Mouse (Mus musculus): ENCODE measurements around the gene Aifm1.

Aifm1 gene

DNA sequence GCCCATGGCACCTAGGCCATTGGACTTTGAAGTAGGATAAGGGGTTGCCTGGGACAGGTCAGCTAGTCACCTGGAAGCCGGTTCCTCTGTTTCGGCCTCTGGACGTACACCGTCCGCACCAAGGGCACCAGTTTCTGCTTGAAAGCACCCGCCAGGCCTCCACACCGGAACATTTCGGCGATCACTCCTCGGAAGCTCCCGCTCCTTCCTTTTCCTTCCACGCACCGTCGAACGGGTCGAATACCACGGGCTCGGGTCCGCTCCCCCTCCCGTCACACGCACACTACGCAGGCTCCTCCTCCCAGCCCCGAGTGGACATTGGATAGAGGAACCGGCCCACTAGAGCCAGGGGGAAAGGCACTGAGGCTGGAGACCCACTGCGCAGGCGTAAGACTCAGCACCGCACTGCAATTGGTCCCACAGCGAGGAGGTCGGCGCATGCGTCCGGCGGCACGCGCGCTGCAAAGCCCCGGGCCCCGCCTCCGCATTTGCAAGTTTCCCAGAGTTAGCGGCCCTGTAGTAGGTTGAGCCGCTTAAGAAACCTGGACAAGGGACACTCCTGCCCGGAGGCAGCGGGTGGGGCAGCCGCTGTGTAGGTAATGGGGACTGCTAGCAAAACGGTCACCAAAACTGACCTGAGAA, at the start of gene Aifm1:
Gene Aifm1 (minus strand): TSS at position 398 of the 642 bp plus-strand sequence.
- peak; percentile 71 for DNase-seq (ENCODE audit: low read depth, low spot score)

DNA sequence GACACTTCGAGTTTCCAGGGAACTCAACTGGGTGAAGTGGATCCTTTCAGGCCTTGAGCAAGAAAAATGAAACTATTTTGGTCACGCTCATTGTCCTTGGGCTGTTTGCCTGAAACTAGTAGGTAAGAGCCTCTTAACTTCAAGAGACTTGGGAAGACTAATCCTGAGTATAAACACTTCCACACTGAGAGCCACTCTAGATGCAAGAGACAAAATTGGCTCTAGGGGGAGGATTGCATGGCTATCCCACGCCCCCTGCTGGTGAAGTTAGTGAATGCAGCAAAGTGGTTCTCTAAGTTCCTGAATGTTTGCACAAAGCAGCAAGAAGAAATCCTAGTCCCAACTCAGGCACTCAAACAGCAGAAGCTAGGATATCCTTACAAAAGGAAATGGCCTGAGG, 18.8 kb upstream of the Aifm1 start:
- no peak for DNase-seq (ENCODE audit: low read depth, low spot score)

DNA sequence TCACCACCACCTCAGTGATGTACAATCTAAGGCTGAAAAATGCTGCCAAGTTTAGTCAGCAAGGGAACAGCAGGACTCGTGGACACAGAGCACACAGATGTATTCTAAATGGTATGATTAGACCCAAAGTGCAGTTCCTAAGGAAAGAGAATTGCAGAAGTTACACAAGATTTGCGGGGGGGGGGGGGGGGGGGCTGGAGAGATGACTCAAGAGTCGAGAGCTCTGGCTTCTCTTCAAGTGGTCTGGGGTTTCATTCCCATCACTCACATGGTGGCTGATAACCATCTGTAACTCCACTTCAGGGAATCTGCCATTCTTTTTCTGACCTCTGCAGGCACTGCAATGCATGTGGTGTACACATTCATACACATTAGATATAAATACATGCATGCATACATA, 13.1 kb upstream of the Aifm1 start:
- no peak for DNase-seq (ENCODE audit: low read depth, low spot score)

DNA sequence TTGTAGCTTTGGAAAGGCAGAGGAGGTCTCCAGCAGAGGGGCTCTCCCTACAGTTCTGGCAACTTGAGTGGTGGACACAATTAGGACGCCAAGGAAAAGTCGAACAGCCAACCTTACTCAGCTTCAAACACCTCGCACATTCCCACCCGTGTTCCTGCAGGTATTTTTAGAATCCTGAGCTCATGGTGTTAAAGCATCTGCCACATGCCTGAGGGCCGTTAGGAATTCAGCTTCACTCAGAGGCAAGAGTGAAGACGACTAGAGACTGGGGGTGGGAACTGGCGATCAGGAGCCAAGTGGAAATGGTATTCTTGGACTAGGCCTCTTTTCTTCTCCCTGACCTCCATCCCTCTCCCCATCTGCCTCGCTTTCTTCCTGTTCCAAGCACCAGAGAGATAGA, 12.5 kb upstream of the Aifm1 start:
- no peak for DNase-seq (ENCODE audit: low read depth, low spot score)

DNA sequence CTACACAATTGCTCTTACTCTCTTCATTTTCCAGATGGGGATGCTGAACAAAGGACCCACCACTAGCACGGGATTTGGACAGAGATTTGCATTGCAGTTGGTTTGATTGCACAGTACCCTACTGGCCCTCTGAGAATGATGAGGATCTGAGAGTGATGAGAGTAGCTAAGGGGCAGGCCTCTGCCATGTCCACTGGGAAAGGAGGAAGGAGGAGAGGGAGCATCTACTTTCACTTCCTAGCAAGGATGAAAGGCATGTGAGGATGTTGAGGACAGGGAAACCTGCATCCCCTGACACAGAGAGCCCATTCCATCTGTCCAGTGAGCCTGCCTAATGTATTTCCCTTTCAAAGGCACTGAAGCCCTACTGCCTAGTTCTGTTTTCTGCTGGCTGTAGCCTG, 12.0 kb upstream of the Aifm1 start:
- no peak for DNase-seq (ENCODE audit: low read depth, low spot score)

DNA sequence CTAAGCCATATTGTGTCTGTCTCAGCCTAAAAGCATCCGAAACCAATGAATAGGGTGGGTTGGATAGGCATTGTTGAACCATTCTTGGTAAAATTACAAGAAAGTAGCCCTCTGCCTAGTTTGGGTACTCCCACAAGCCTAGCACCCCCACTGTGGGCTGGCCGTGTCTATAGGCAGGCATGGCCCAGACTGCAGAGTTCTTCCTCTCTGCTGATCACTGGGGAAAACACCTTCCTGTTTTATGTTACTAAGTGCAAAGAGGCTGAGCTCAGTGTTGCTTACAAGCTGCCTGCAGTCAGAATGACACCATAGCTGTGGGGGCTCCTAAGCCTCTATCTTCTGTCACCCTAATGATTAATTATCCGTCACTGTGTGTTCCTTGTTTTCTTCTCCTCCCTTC, 10.1 kb upstream of the Aifm1 start:
- DNase-seq (ENCODE audit: low read depth, low spot score): no peak

DNA sequence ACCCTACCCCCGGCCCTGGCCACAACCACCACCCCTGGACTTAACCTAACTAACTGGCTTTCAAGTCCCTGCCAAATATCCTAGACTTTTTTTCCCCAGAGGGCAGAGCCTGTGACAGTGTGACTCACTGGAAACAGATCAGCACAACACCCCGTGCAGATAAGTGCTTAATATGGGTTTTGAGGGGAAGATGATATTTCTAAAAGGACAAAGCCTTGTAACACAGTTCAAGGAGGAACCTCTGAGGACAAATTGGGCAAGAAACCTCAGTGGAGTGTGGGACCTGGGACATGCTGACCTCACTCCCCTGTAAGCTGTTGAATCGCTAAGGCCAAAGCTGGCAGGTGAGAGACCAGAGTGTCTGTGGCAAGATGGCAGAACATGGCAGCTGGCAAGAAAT, 8.3 kb upstream of the Aifm1 start:
- no peak for DNase-seq (ENCODE audit: low read depth, low spot score)

DNA sequence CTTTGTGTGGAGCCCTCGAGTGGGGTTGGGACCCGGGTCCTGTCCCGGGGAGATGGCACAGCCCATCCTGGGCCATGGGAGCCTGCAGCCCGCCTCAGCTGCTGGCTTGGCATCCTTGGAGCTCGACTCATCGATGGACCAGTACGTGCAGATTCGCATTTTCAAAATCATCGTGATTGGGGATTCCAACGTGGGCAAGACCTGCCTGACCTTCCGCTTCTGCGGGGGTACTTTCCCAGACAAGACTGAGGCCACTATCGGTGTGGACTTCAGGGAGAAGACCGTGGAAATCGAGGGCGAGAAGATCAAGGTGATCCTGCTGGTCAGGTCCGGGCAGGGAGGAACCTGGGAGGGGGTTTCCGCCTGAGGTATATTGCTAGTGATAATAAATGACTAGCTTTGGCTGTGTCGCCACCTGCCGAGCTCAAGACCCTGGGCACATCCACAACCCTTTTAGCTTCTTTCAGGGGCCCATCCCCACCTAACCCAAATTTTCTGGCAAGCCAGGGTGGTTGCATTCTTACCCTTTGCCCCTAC, 6.3 kb upstream of the Aifm1 start:
- no peak for DNase-seq (ENCODE audit: low read depth, low spot score)

DNA sequence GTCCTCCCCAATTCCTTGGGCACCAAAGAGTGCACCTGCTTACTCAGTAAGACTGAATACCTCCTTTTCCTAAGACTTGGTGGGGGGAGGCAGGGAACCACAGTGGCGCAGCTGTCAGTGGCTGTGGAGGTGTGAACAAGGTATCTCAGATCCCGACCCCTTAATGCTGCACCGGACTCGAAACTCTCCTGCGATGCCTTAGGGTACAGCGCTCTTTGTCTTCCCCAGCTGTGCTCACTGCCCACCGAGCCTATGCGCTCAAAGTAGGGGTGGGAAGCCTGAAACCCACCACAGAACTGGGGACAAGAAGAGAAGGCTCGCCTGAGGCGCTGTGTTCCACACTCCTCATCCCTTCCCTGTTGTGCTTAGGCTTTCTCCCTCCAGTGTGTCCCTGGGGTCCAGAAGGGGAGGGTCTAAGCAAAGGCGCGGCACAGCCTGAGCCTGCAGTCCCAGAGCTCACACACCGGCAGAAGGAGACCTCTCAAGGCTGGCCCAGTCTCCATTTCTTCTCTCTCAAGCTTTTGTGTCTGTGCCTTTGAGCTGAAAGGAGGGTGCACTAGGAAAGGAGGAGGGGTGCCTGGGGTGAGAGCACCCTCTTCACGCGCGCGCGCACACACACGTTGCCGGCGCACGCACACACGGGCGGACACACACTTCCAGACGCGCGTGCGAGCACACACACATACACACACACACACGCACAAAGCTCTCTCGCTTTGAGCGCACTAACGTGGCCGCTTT, 5.6 kb upstream of the Aifm1 start, which contains the start of gene Rab33a:
Gene Rab33a (plus strand): TSS at position 478 of the 741 bp plus-strand sequence.
- DNase-seq (ENCODE audit: low read depth, low spot score): no peak

DNA sequence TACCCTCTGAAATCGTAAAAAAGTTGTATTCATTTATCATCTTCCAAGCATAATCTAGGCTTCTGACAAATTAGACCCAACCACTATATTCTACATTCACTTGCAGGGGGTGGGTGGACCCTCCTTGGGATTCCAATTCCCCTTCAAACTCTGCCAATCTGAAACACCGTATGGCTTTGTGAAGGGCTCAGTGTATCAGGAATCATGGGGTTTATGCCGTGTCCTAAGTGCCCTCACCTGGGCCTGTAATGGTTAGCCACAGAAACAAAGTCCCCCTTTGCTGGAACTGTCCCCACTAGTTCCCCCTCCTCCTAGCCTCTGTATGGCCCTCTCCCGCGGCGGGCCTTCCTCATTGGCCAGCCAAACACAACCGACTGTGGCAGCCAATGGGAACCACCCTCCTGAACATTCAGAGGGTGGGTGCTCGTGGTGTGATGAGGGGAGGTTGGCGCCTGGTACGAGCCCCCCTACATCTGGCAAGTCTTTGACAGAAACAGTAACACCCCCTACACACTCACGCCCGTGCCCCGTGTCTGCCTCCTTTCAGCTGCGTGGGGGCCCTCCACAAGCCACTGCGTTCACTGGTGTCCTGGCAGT, 4.9 kb upstream of the Aifm1 start:
- DNase-seq (ENCODE audit: low read depth, low spot score): no peak

DNA sequence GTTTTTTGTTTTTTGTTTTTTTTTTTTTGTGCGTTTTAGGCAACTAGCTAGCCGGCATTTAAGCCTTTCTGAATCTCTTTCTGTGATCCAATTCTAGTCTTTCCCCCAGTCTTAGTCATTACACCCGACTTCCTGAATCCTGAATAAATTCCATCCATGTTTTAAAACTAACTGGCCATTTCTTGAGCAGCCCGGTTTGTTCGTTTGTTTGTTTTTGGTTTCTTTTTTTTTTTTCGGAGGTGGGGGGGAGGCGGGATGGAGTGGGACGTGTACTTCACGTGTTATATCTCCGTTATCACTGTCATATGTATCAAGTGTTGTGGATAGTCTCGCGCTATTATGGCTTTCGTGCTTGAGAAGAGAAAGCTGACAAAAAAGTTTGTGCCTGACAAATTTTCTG, 461 bp upstream of the Aifm1 start:
- DNase-seq (ENCODE audit: low read depth, low spot score): no peak

DNA sequence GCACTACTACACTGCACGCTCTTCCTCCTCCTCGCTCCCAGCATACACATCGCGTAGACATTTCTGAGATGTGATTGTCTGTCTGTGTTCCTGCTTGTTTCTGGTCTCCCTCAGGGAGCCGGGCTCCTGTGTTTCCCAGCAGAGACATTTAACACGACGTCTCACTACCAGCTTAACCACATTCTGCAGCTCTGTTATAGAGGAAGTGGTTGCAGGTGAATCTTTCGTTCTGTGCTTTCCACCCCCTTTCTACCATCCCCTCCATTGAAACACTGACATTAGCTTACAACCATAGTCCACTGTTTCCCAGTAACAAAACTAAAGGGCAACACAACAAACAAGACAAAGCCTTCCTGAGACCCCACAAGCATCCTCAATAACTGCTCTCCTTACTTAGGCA, 19.6 kb downstream of the Aifm1 start:
- no peak for DNase-seq (ENCODE audit: low read depth, low spot score)

DNA sequence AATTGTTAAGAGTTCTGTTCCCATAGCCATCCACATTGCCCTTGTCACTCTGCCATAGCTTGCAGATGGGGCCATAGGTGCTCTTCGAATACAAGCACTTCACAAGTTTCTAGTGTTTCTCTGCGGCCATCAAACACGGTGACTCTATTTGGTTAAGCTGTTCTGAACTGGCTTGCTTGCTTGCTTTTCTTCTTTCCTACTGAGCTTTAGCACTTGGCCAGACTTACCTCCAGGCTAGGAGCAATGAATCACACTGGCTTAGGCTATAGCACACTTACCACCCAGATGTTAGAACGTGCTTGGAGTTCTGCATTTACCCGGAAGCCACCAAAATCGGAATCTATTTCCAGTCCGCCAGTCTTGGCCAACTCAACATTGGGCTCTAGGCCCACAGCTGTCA, 31.7 kb downstream of the Aifm1 start:
- no peak for DNase-seq (ENCODE audit: low read depth, low spot score)

DNA sequence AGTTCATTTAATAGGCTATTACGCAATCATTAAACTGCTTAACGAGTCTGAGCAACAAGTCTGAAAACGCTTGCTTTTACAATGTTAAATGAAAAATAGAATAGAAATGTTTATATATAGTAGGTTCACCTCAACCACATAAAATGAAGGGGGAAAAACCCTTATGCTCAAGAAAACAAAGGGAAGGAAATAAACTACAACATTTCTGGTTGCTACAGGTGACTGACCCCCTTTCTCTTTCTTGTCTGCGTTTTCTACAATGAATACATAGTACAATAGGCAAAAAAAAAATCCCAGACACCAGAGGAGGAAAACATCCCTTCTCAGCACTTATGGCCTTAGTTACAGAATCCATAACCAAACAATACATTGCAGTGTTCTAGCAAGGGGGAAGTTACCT, 32.3 kb downstream of the Aifm1 start:
- no peak for DNase-seq (ENCODE audit: low read depth, low spot score)

DNA sequence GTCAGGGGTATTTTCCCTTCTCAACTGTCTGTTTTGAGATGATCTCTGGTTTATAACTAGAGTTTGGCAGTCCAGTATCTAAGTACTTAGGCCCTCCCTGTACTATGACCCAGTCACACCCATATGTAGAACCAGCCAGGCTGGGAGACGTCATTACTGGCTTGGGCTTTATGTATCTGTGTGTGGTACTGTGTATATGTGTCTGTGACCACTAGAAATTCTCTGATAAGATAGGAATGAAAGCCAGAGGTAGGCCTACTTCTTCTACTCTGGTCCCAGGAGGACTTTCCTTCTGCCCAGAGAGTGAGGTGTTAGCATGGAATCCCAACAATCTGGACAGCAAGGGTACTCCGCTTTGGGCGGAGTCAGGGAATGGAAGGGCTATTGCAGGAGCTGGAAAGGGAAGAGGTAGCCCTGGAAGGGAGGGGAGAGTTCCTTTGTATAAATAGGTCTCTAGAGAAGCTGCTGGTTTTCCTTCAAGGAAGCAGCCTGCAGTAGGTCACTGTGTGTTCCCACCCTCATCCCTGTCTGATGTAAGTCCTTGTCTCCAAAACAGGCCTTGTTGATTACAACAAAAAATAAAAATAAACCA, 45.9 kb downstream of the Aifm1 start:
- no peak for DNase-seq (ENCODE audit: low read depth, low spot score)

DNA sequence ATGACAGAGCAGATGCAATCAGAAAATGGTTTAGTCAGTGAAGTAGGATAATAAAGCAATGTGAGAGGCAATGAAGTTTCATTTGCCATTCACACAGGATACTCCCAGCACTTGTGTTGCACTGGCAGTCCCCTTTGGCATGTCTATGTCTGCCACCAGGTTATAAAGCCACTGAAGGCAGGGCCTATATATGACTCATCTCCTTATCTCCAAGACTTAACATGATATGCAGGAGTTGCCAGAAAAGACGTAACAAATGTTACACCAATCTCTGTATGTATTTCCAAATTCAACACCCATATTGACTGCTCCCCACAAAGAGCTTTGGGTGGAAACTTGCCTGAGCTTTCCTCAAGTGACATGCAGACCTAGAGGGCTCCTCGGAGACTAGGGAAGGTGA, 47.2 kb downstream of the Aifm1 start:
- no peak for DNase-seq (ENCODE audit: low read depth, low spot score)

DNA sequence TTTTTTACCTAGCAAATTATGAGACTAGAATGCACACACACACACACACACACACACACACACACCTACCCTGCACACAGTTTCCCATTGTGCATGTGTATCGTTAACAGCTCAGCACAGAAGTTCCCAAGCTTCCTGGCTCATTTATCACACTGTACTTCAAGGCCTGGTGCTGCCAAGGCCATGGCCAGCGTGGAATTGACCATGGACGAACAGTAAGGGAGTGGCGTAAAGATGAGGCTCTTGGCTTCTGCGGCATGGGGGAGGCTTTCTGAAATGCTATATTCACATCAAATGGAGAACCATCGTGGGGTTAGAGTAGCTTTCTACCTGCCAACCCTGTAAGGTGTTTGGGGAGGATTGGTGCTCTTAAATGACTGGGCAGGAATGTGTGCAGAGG, 48.9 kb downstream of the Aifm1 start:
- no peak for DNase-seq (ENCODE audit: low read depth, low spot score)

DNA sequence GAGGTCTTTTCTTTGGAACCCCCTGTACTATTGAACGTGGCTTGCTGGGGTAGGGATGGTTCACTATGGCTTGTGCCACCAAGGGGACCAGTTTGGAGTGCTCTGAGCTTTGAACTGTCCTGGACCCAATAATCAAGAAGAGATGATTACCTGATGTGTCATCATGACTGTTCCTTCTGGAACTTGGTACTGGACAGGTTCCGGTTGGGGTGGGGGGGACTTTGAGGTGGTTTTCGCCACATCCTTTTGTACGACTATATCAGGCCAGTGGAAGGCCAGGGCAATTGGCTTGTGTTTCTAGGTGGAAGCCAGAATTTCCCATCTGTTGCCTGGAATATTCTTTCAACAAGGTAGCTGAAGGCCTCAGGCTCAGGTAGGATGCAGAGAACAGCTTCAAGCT, 49.7 kb downstream of the Aifm1 start:
- no peak for DNase-seq (ENCODE audit: low read depth, low spot score)

DNA sequence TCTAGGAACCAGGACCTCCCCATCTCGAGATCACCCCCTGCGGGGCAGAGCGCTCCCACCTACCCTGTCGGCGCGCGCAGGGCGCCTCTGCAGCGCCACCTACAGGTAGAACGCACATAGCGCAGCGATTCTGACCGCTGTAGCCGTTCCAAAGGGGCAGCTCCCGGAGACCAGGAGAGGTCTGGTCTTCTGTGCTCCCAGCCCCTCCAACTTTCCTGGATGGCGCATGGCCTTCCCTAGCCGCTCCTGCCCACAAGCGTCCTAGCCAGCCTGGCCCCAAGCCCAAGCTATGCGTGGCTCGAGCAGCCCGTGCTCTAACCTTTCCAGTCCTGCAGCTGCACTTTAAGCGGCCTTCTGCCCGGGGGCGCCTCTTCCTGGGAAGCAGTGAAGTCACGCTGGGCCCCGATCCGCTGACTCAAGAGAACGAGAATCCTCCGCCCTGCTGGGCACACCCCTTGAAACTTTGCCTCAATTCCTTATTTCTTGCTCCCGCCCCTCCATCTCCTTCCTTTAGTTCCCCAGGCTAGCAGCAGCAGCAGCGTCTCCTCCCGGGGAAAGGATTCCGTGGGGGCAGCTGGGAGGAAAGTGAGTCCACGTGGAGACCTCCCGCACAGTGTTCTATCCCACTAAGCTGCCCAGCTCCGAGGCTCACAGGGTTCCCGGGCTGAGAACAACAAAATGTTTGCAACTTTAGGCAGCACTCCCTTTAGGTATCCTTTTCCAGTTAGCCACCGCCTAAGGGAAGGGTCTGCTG, 50.4 kb downstream of the Aifm1 start, which contains the start of gene Elf4:
Gene Elf4 (minus strand): TSS at position 379 of the 754 bp plus-strand sequence.
- peak; percentile 36 for DNase-seq (ENCODE audit: low read depth, low spot score)

DNA sequence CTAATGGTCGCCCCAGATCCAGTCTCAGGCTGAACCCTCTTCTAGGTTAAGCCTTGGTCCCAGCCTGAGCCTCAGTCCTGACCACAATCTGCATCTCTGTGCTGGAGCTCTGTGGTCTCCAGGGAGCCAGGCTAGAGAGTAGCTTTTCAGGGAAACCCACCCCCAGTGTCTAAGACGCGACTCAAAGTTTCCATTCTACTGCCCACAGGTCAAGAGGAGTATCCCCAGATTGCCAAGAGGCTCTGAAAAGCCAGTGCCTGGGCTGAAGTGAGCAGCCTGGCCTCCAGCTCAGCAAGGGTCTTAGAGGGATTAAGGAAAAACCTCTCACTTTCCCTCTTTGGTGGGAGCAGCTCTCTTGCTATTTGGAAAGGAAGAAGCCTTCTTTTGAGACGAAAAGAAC, 51.1 kb downstream of the Aifm1 start:
- DNase-seq (ENCODE audit: low read depth, low spot score): no peak

DNA sequence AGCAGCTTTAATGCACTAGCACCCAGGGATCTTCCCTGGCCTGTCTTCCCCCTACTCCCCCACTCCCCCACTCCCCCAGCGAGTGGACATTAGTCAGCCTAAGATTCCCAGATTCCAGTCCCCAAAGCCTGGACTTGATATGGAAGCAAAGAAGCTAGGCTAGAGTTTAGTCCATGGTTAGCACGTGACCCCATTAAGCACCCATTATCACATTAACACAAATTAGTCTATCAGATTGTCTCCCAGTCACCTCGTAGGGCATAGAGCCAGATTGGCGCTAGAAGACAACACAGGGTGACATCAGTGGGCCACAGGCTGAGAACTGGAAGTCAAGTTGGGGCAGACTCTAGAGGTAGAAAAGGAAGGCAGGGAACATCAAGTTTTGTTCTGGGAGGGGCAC, 52.4 kb downstream of the Aifm1 start:
- no peak for DNase-seq (ENCODE audit: low read depth, low spot score)

DNA sequence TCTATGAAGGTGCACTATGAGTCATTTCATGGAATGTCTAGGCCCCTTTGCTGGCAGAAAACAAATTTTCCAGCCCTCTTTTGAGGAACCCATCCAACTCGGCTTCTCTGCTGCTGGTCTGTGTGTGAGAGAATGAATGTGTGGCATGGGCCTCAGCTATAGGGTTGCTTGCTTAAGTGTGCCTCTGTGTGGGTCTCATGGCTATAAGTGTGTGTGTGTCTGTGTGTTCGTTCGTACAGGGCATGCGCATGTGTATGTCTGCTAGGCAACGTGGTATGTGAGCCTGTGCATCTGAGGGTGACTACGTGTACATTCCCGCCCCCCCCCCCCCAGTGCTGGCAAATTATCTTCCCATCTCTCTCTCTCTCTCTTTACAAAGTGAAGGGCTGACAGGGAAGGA, 52.9 kb downstream of the Aifm1 start:
- DNase-seq (ENCODE audit: low read depth, low spot score): no peak
